Mouse (Mus musculus) small intestine, adult 2 months (tissue): Measurements from ENCODE around the gene Eef1akmt2. TPM values are rescaled to one million over a fixed set of nuclear protein-coding genes. Genes with fewer than 3 reads are reported as not detected.

Experiments
- H3K27ac ChIP-seq: fragments of 200-500 bp; 2 replicates; pipeline ENCODE4 v1.5.1; 2012; ENCODE audit warnings: low read depth, low read length, control low read depth, inconsistent platforms; ENCODE audit not compliant: insufficient read depth
- H3K27me3 ChIP-seq: fragments of 200-500 bp; 2 replicates; pipeline ENCODE4 v1.6.1; 2012; ENCODE audit warnings: mild to moderate bottlenecking, moderate library complexity, low read length, inconsistent platforms; ENCODE audit not compliant: control insufficient read depth, insufficient read depth
- H3K36me3 ChIP-seq: fragments of 200-500 bp; 2 replicates; pipeline ENCODE4 v1.6.1; 2012; ENCODE audit warnings: mild to moderate bottlenecking, low read length, control low read depth, inconsistent platforms; ENCODE audit not compliant: control insufficient read depth, insufficient read depth
- H3K4me1 ChIP-seq: fragments of 200-500 bp; 2 replicates; pipeline ENCODE4 v1.6.1; 2012; ENCODE audit warnings: low read length, inconsistent platforms, mixed read lengths; ENCODE audit not compliant: control insufficient read depth, insufficient read depth, insufficient read length
- H3K4me3 ChIP-seq: fragments of 200-500 bp; 2 replicates; pipeline ENCODE4 v1.5.1; 2012; ENCODE audit warnings: low read depth, mild to moderate bottlenecking, control low read depth, inconsistent platforms, low read length, moderate library complexity
- CTCF ChIP-seq: fragments of 200-500 bp; IDR thresholded peaks from 2 replicates; pipeline ENCODE4 v1.5.1; 2012; ENCODE audit warnings: low read depth, mild to moderate bottlenecking, control low read depth, inconsistent platforms, low read length, moderate library complexity, mixed read lengths; ENCODE audit not compliant: insufficient replicate concordance, insufficient read length; ENCODE audit errors: extremely low read depth
- POLR2A ChIP-seq: fragments of 200-500 bp; IDR thresholded peaks from 2 replicates; pipeline ENCODE4 v1.6.1; 2012; ENCODE audit warnings: low read depth, mild to moderate bottlenecking, control low read depth, inconsistent platforms, low read length, moderate library complexity
- WGBS: fragments of 180-500 bp; shearing (Covaris S2); methylation state at CpG from one replicate; pipeline ENCODE4 v1.1.7; 2018; 5-methylcytosine and 5-hydroxymethylcytosine counted together
- polyA plus RNA-seq: library from polyadenylated mRNA; depleted of rRNA; stranded (reverse); fragments of >200 nt; gene quantifications from 2 replicates; pipeline ENCODE4 v1.2.3, GENCODE M21; 2012

The Eef1akmt2 gene
- polyA plus RNA-seq, 1 experiment = 1.1 TPM

GRCm38 (mm10) chr7:132816528-132816927, 35.9 kb downstream of the Eef1akmt2 start:
- WGBS = 81% methylated on average over 2 of the region's 2 CpGs

GRCm38 (mm10) chr7:132815081-132815480, 37.4 kb downstream of the Eef1akmt2 start:
- WGBS = 88% methylated on average over 5 of the region's 5 CpGs
- H3K4me1 ChIP-seq = peaks cover 7% of the 10 kb centered on the region
- H3K36me3 ChIP-seq = no peaks in the 10 kb centered on the region
- TF ChIP-seq POLR2A (no peak), CTCF (no peak)
- H3K27ac ChIP-seq = no peak overlapping the region
- no peaks in the 10 kb centered on the region for H3K27me3 ChIP-seq
- no peak overlapping the region for H3K4me3 ChIP-seq

More at GRCm38 (mm10) chr7:132816528-132816927, 35.9 kb downstream of the Eef1akmt2 start:
- Histone ChIP-seq H3K36me3 (no peaks in the 10 kb centered on the region), H3K27me3 (no peaks in the 10 kb centered on the region), H3K4me1 (peaks cover 3% of the 10 kb centered on the region), H3K27ac (no peak overlapping the region), H3K4me3 (no peak overlapping the region)
- TF ChIP-seq CTCF (no peak), POLR2A (no peak)

GRCm38 (mm10) chr7:132814089-132814450, 38.4 kb downstream of the Eef1akmt2 start:
- Histone ChIP-seq H3K27me3 (no peaks in the 10 kb centered on the region), H3K27ac (peak overlapping the region; percentile 99), H3K36me3 (no peaks in the 10 kb centered on the region), H3K4me3 (peak overlapping the region; percentile 81), H3K4me1 (peaks cover 8% of the 10 kb centered on the region)
- no peak for TF ChIP-seq POLR2A
- TF ChIP-seq CTCF = no peak
- WGBS = 1% methylated on average over 7 of the region's 7 CpGs

- 1% methylated on average over 83 of the region's 85 CpGs for WGBS
- Histone ChIP-seq H3K4me1 (peaks cover 12% of the 10 kb centered on the region), H3K36me3 (no peaks in the 10 kb centered on the region), H3K4me3 (peak within 1 kb of the TSS; percentile 81), H3K27ac (peak within 1 kb of the TSS; percentile 99), H3K27me3 (no peaks in the 10 kb centered on the region)
- peak; percentile 32; the same call in 1 of the 2 replicates for TF ChIP-seq CTCF
- peak; percentile 24; the same call in 1 of the 2 replicates for TF ChIP-seq POLR2A
Measured at GRCm38 (mm10) chr7:132813416-132814088, 38.9 kb downstream of the Eef1akmt2 start, which contains the start of gene Fam53b. Gene Fam53b (minus strand): TSS chr7:132813886.

GRCm38 (mm10) chr7:132812619-132813415, 39.7 kb downstream of the Eef1akmt2 start:
- no peak for TF ChIP-seq POLR2A
- no peak for TF ChIP-seq CTCF
- WGBS = under 1% methylated on average over 59 of the region's 59 CpGs
- Histone ChIP-seq H3K27ac (peak overlapping the region; percentile 99), H3K36me3 (no peaks in the 10 kb centered on the region), H3K27me3 (no peaks in the 10 kb centered on the region), H3K4me3 (peak overlapping the region; percentile 81), H3K4me1 (peaks cover 14% of the 10 kb centered on the region)

- 4% methylated on average over 23 of the region's 23 CpGs for WGBS
- no peak for TF ChIP-seq CTCF
- peak; percentile 23 for TF ChIP-seq POLR2A
- Histone ChIP-seq H3K27ac (peak overlapping the region; percentile 99), H3K27me3 (no peaks in the 10 kb centered on the region), H3K4me3 (peak overlapping the region; percentile 81), H3K36me3 (no peaks in the 10 kb centered on the region), H3K4me1 (peaks cover 16% of the 10 kb centered on the region)
Measured at GRCm38 (mm10) chr7:132811716-132812618, 40.5 kb downstream of the Eef1akmt2 start.

GRCm38 (mm10) chr7:132810879-132811278, 41.6 kb downstream of the Eef1akmt2 start:
- Histone ChIP-seq H3K27me3 (no peaks in the 10 kb centered on the region), H3K4me1 (peaks cover 21% of the 10 kb centered on the region), H3K27ac (peak overlapping the region; percentile 84), H3K36me3 (no peaks in the 10 kb centered on the region; the same call in 1 of the 2 replicates), H3K4me3 (no peak overlapping the region)
- WGBS = 11% methylated on average over 1 of the region's 1 CpGs
- TF ChIP-seq CTCF (peak; percentile 93), POLR2A (no peak)
